Mouse (Mus musculus): ENCODE measurements around the gene Rap1gds1. TPM values are rescaled to one million over a fixed set of nuclear protein-coding genes. Genes with fewer than 3 reads are reported as not detected.

Rap1gds1 gene
- polyA plus RNA-seq, 1 experiment, result 3.5 TPM

DNA sequence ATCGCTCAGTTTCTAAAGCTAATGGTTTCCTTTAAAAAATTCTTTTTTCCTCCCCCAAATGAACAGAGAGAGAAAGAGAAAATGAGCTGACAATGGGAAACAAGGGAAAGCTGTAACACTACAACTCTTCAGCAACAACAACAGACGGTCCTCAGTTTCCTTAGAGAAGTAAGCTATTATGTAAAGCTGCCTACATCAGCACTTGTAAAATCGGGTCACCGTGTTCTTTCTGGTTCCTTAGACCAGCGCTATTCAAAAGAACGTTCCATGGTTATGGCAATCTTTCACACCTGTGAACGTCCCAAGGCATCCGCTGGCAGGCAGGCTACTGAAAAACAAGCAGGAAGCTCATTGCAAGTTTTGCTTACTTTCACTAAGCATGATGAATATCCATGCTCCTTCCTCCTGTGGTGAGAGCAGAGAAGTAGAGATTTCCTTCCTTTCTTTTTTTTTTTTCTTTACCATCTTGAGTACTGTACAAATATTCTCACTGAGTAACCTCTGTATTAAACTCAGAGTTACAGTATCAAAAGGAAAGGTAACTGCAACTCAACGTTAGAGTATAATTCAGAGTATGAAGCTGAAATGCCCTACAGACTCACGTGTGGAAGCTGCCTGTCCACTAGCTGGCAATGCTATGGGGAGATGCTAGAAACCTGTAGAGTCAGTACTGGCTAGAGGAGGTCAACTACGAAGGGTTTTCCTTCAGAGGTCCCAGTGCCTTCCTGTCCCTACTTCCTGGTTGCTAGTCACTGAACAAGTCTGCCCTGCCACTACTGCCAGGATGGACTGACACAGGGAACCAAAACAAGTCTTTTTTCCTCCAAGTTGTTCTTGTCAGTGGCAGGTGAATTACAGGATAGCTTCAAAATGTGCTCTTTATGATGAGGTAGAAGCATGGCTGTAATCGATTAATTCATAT, 26.0 kb downstream of the Rap1gds1 start:
- Histone ChIP-seq H3K4me1 (ENCODE audit: control insufficient read depth, insufficient read depth, low read length) (peaks cover 4% of the 10 kb centered on the region; the same call in 1 of the 2 replicates), H3K27ac (ENCODE audit: control insufficient read depth, insufficient read depth, low read depth, low read length) (no peak overlapping the region), H3K36me3 (ENCODE audit: control insufficient read depth, insufficient read depth, low read length) (no peaks in the 10 kb centered on the region), H3K4me3 (ENCODE audit: control insufficient read depth, low read depth, low read length) (no peak overlapping the region), H3K27me3 (ENCODE audit: control insufficient read depth, insufficient read depth, low read length) (no peaks in the 10 kb centered on the region)
- TF ChIP-seq POLR2A (IDR thresholded peaks at IDR 0.05; ENCODE audit: control insufficient read depth, low read depth, low read length) (no peak), CTCF (IDR thresholded peaks at IDR 0.05; ENCODE audit: control insufficient read depth, insufficient read depth, insufficient replicate concordance, low read depth, low read length) (no peak)

- Histone ChIP-seq H3K27ac (ENCODE audit: control insufficient read depth, insufficient read depth, low read depth, low read length) (no peak overlapping the region), H3K36me3 (ENCODE audit: control insufficient read depth, insufficient read depth, low read length) (no peaks in the 10 kb centered on the region), H3K27me3 (ENCODE audit: control insufficient read depth, insufficient read depth, low read length) (no peaks in the 10 kb centered on the region), H3K4me1 (ENCODE audit: control insufficient read depth, insufficient read depth, low read length) (peaks cover 10% of the 10 kb centered on the region), H3K4me3 (ENCODE audit: control insufficient read depth, low read depth, low read length) (no peak overlapping the region)
- TF ChIP-seq POLR2A (IDR thresholded peaks at IDR 0.05; ENCODE audit: control insufficient read depth, low read depth, low read length) (no peak), CTCF (IDR thresholded peaks at IDR 0.05; ENCODE audit: control insufficient read depth, insufficient read depth, insufficient replicate concordance, low read depth, low read length) (no peak)
Observed at GRCm38 (mm10) chr3:139042433-139042854, 32.6 kb downstream of the Rap1gds1 start.

DNA sequence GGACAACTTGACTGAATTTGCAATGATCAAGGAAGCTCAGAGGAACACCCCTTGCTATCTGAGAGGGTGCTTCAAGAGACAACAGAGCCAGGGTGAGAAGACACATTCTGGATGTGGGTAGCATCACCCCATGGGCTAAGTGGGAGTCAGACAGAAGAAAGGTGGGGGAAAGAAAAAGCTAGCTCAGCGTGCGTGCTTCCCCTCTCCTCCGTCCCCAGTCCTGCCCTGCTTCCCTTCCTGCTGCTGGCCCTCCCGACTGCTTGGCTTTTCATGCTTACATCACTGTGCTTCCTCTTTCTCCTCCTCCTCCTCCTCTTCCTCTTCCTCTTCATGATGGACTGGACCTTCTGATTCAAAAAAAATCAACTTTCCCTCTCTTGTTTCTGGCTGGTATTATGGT, 33.1 kb downstream of the Rap1gds1 start:
- Histone ChIP-seq H3K27me3 (ENCODE audit: control insufficient read depth, insufficient read depth, low read length) (no peaks in the 10 kb centered on the region), H3K36me3 (ENCODE audit: control insufficient read depth, insufficient read depth, low read length) (no peaks in the 10 kb centered on the region)
- TF ChIP-seq POLR2A (IDR thresholded peaks at IDR 0.05; ENCODE audit: control insufficient read depth, low read depth, low read length) (no peak), CTCF (IDR thresholded peaks at IDR 0.05; ENCODE audit: control insufficient read depth, insufficient read depth, insufficient replicate concordance, low read depth, low read length) (no peak)

DNA sequence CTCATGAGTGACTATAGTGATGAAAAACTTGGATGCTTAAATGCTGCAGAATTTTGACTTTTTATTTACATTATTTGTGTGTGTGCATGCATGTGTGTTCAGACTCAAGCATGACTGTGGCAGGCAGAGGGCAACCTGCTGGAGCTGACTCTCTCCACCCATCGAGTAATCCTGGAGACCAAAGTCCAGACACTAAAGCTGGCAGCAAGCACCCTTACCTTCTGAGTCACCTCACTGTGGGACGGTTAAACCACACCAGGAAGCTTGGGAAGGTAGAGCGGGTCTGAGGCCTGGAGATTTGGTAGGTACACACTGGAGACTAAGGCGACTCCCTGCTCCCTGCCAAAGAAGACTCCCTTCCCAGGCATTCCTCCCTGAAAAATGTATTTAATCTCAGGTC, 38.0 kb downstream of the Rap1gds1 start:
- no peak overlapping the region for H3K27ac ChIP-seq (ENCODE audit: control insufficient read depth, insufficient read depth, low read depth, low read length)
- peaks cover 5% of the 10 kb centered on the region for H3K4me1 ChIP-seq (ENCODE audit: control insufficient read depth, insufficient read depth, low read length)
- H3K36me3 ChIP-seq (ENCODE audit: control insufficient read depth, insufficient read depth, low read length), result no peaks in the 10 kb centered on the region
- no peaks in the 10 kb centered on the region for H3K27me3 ChIP-seq (ENCODE audit: control insufficient read depth, insufficient read depth, low read length)
- TF ChIP-seq CTCF (IDR thresholded peaks at IDR 0.05; ENCODE audit: control insufficient read depth, insufficient read depth, insufficient replicate concordance, low read depth, low read length), result no peak
- TF ChIP-seq POLR2A (IDR thresholded peaks at IDR 0.05; ENCODE audit: control insufficient read depth, low read depth, low read length), result no peak
- H3K4me3 ChIP-seq (ENCODE audit: control insufficient read depth, low read depth, low read length), result no peak overlapping the region

More for the DNA sequence above, 33.1 kb downstream of the Rap1gds1 start:
- H3K4me3 ChIP-seq (ENCODE audit: control insufficient read depth, low read depth, low read length), result no peak overlapping the region
- H3K4me1 ChIP-seq (ENCODE audit: control insufficient read depth, insufficient read depth, low read length), result peaks cover 10% of the 10 kb centered on the region
- H3K27ac ChIP-seq (ENCODE audit: control insufficient read depth, insufficient read depth, low read depth, low read length), result no peak overlapping the region

DNA sequence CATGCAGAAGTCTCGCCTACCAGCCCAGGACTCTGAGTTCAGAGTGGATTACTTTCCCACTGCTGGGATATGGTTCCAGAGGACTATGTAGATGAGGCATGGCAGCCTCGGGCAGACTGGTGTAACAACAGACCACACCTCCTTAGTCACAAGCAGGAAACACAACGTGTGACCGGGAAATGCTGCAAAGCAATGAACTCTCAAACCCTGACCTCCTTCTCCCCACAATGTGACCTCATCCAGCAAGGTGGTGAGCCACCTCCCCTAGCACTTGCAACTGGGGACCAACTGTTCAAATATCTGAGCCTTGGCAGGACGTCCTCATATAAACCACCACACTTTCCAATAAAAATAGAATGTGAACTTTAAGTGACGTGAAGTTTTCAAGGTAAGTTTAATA, 41.8 kb downstream of the Rap1gds1 start:
- Histone ChIP-seq H3K4me1 (ENCODE audit: control insufficient read depth, insufficient read depth, low read length) (peaks cover 3% of the 10 kb centered on the region), H3K36me3 (ENCODE audit: control insufficient read depth, insufficient read depth, low read length) (no peaks in the 10 kb centered on the region), H3K27ac (ENCODE audit: control insufficient read depth, insufficient read depth, low read depth, low read length) (no peak overlapping the region), H3K4me3 (ENCODE audit: control insufficient read depth, low read depth, low read length) (no peak overlapping the region), H3K27me3 (ENCODE audit: control insufficient read depth, insufficient read depth, low read length) (no peaks in the 10 kb centered on the region)
- TF ChIP-seq POLR2A (IDR thresholded peaks at IDR 0.05; ENCODE audit: control insufficient read depth, low read depth, low read length) (no peak), CTCF (IDR thresholded peaks at IDR 0.05; ENCODE audit: control insufficient read depth, insufficient read depth, insufficient replicate concordance, low read depth, low read length) (no peak)

DNA sequence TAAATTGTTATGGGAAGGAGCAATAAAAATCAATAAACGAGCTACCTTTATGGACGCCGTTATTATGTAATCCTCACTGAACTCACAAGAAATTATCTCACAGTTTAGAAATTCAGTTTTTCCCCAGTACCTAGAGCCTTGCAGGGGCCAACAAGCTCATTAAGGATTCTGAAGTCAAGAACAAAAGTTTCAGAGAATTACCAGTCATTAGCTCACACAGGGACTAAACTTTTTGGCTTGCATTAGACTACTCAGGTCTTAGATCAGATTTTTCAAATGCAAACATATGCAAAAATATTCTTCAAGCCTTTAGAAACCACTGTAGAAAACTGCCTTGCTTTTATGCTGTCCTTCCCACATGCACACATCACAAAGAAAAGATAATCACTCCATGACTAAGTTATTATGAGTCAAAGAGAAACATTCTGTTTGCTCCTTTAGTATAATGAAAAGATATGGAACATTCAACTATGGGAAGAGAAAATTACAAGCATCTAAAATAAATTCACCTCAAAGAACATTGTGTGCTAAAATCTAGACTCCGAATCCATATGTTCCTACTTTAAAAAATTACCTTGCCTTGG, 44.3 kb downstream of the Rap1gds1 start:
- Histone ChIP-seq H3K27me3 (ENCODE audit: control insufficient read depth, insufficient read depth, low read length) (no peaks in the 10 kb centered on the region), H3K27ac (ENCODE audit: control insufficient read depth, insufficient read depth, low read depth, low read length) (no peak overlapping the region), H3K4me3 (ENCODE audit: control insufficient read depth, low read depth, low read length) (no peak overlapping the region), H3K36me3 (ENCODE audit: control insufficient read depth, insufficient read depth, low read length) (no peaks in the 10 kb centered on the region), H3K4me1 (ENCODE audit: control insufficient read depth, insufficient read depth, low read length) (no peaks in the 10 kb centered on the region)
- TF ChIP-seq POLR2A (IDR thresholded peaks at IDR 0.05; ENCODE audit: control insufficient read depth, low read depth, low read length) (no peak), CTCF (IDR thresholded peaks at IDR 0.05; ENCODE audit: control insufficient read depth, insufficient read depth, insufficient replicate concordance, low read depth, low read length) (no peak)

DNA sequence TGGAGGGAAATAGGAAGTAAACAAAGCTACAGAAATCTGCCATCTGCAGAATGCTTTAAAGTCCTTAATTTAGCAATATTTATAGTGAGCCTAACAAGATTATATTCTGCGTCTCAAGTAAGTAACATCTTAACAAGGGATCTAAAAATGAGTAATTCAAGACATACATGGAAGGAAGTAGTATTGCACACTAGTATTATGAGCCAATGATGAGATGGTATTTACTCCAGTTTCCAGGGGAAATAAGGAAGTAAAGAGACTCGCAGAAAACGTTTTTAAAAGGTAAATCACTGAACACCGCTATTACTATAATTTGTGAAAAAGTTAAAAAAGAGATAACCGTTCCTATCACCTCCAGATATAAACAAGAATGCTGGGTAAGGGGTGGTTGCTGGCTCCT, 49.9 kb downstream of the Rap1gds1 start:
- Histone ChIP-seq H3K4me1 (ENCODE audit: control insufficient read depth, insufficient read depth, low read length) (no peaks in the 10 kb centered on the region), H3K27ac (ENCODE audit: control insufficient read depth, insufficient read depth, low read depth, low read length) (no peak overlapping the region), H3K27me3 (ENCODE audit: control insufficient read depth, insufficient read depth, low read length) (no peaks in the 10 kb centered on the region), H3K4me3 (ENCODE audit: control insufficient read depth, low read depth, low read length) (no peak overlapping the region), H3K36me3 (ENCODE audit: control insufficient read depth, insufficient read depth, low read length) (no peaks in the 10 kb centered on the region)
- TF ChIP-seq POLR2A (IDR thresholded peaks at IDR 0.05; ENCODE audit: control insufficient read depth, low read depth, low read length), result no peak
